Mouse (Mus musculus): ENCODE measurements at regions not wholly inside any gene's neighbourhood (a gene's known extent, or its start where the extent isn't known, plus 50 kb on each side); places are given as distances from the start of the nearest gene placed in this dataset.

- H3K9ac ChIP-seq: no peak overlapping the region
Measured at GRCm38 (mm10) chr14:72816847-72817246, 107.0 kb upstream of the Fndc3a start.

GRCm38 (mm10) chr14:72809138-72809537, 99.3 kb upstream of the Fndc3a start:
- 81% methylated on average over 2 of the region's 2 CpGs for WGBS
- no peak for ATAC-seq (ENCODE audit: low FRiP score, low read depth)

More at GRCm38 (mm10) chr14:72816847-72817246, 107.0 kb upstream of the Fndc3a start:
- Histone ChIP-seq H3K27me3 (no peaks in the 10 kb centered on the region), H3K27ac (replicated peaks) (0 out of 2 replicates have a peak overlapping the region, but pooled peaks have one; percentile 42), H3K4me2 (peak overlapping the region; percentile 43), H3K4me1 (replicated peaks) (peaks cover 19% of the 10 kb centered on the region), H3K9me3 (no peaks in the 10 kb centered on the region), H3K36me3 (no peaks in the 10 kb centered on the region), H3K4me3 (no peak overlapping the region)
- ATAC-seq (ENCODE audit: low FRiP score, low read depth): peak; percentile 89
- WGBS: 8% methylated on average over 10 of the region's 10 CpGs

GRCm38 (mm10) chr14:72807947-72808346, 98.1 kb upstream of the Fndc3a start:
- Histone ChIP-seq H3K4me1 (replicated peaks) (no peaks in the 10 kb centered on the region), H3K36me3 (no peaks in the 10 kb centered on the region), H3K9me3 (no peaks in the 10 kb centered on the region), H3K4me2 (no peak overlapping the region), H3K27me3 (no peaks in the 10 kb centered on the region), H3K9ac (no peak overlapping the region), H3K4me3 (no peak overlapping the region), H3K27ac (replicated peaks) (no peak overlapping the region)
- ATAC-seq (ENCODE audit: low FRiP score, low read depth): no peak
- WGBS: 88% methylated on average over 3 of the region's 3 CpGs

More at GRCm38 (mm10) chr14:72809138-72809537, 99.3 kb upstream of the Fndc3a start:
- no peaks in the 10 kb centered on the region for H3K4me1 ChIP-seq (replicated peaks)
- no peaks in the 10 kb centered on the region for H3K27me3 ChIP-seq
- H3K27ac ChIP-seq (replicated peaks): no peak overlapping the region
- no peak overlapping the region for H3K9ac ChIP-seq
- H3K4me2 ChIP-seq: no peak overlapping the region
- H3K9me3 ChIP-seq: no peaks in the 10 kb centered on the region
- H3K4me3 ChIP-seq: no peak overlapping the region
- no peaks in the 10 kb centered on the region for H3K36me3 ChIP-seq

DNA sequence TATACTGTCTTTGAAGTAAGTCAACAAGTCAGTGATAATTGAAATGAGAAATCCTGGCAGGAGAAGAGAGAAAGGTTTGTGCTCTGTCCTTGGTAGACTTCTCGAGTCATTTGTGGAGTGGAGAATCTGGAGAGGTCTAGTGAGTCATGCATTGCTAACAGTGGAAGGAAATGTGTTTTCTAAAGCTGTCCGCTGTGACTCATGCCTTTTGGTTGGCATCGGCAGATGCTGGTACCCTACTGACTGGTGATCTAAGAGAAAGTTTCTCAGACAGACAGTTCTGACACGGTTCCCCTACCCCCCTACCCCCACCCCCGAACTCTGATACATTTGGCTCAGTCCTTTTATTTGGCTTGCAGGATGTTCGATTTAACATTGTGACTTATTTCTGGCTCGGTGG, 97.5 kb upstream of the Fndc3a start:
- no peaks in the 10 kb centered on the region for H3K27me3 ChIP-seq
- H3K36me3 ChIP-seq: no peaks in the 10 kb centered on the region
- WGBS: 88% methylated on average over 7 of the region's 7 CpGs
- H3K4me2 ChIP-seq: no peak overlapping the region
- no peaks in the 10 kb centered on the region for H3K4me1 ChIP-seq (replicated peaks)
- H3K27ac ChIP-seq (replicated peaks): no peak overlapping the region
- no peak for ATAC-seq (ENCODE audit: low FRiP score, low read depth)
- no peaks in the 10 kb centered on the region for H3K9me3 ChIP-seq
- no peak overlapping the region for H3K4me3 ChIP-seq
- no peak overlapping the region for H3K9ac ChIP-seq

DNA sequence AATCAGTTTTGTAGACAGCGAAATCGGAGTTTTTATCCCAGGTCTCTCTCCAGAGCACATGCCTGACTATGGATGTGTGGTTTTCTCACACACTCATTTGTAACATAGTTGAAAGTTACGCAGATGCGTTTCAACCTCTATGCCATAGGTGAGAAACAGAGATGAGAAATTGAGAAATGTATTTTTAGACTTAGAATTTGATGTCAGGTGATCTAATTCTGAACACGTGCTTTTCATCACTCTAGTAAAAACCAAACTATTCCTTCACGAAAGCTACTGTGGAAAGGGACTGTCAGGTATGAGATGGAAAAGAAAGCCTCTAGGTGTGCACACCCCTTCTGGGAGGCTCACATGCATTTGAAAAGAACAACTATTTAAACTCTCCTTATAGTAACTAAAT, 96.8 kb upstream of the Fndc3a start:
- H3K4me3 ChIP-seq: no peak overlapping the region
- ATAC-seq (ENCODE audit: low FRiP score, low read depth): no peak
- H3K9ac ChIP-seq: no peak overlapping the region
- H3K36me3 ChIP-seq: no peaks in the 10 kb centered on the region
- WGBS: 96% methylated on average over 6 of the region's 6 CpGs
- no peaks in the 10 kb centered on the region for H3K4me1 ChIP-seq (replicated peaks)
- no peak overlapping the region for H3K4me2 ChIP-seq
- H3K27me3 ChIP-seq: no peaks in the 10 kb centered on the region
- H3K9me3 ChIP-seq: no peaks in the 10 kb centered on the region
- H3K27ac ChIP-seq (replicated peaks): no peak overlapping the region

DNA sequence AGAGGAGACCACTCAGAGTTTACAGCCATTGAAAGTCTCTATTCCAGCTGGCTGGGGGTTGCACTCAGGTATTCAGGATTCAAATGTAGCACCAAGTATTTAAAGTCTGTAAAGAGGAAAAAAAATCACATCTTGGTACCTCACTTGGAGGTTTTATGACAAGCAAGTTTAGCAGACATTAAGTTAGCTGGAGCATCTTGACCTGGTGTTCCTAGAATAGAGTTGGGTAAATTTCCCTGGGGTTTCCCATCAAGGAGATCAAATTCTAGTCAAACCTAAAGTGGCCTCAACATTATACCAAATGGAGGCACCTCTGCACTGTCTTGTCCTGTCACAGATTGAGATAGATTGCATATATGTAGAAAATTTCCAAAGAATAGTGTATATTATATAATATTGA, 93.8 kb upstream of the Fndc3a start:
- no peak overlapping the region for H3K9ac ChIP-seq
- no peak overlapping the region for H3K27ac ChIP-seq (replicated peaks)

DNA sequence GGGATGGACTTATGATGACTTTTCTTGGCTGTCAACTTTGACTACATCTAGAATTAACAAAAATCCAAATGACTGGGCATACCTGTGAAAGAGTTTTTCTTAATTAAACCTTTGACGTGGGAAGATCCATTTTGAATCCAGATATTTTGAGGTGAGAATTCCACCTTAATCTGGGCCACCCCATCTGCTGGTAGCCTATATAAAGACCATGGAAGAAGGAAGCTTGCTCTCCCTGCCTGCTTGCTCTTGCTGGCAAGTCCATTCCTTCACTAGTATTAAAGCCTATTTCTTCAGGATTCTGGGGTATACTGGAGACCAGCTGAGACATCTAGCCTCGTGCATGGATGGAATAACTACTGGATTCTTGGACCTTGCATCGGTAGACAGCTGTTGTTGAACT, 80.9 kb upstream of the Fndc3a start:
- no peak for ATAC-seq (ENCODE audit: low FRiP score, low read depth)
- Histone ChIP-seq H3K9me3 (no peaks in the 10 kb centered on the region), H3K4me1 (replicated peaks) (no peaks in the 10 kb centered on the region), H3K36me3 (no peaks in the 10 kb centered on the region), H3K27ac (replicated peaks) (no peak overlapping the region), H3K4me2 (no peak overlapping the region), H3K4me3 (no peak overlapping the region), H3K9ac (no peak overlapping the region), H3K27me3 (no peaks in the 10 kb centered on the region)
- WGBS: 82% methylated on average over 3 of the region's 3 CpGs

More for the DNA sequence above, 93.8 kb upstream of the Fndc3a start:
- Histone ChIP-seq H3K9me3 (no peaks in the 10 kb centered on the region), H3K4me3 (no peak overlapping the region), H3K27me3 (no peaks in the 10 kb centered on the region), H3K4me2 (no peak overlapping the region), H3K4me1 (replicated peaks) (no peaks in the 10 kb centered on the region), H3K36me3 (no peaks in the 10 kb centered on the region)
- no peak for ATAC-seq (ENCODE audit: low FRiP score, low read depth)

DNA sequence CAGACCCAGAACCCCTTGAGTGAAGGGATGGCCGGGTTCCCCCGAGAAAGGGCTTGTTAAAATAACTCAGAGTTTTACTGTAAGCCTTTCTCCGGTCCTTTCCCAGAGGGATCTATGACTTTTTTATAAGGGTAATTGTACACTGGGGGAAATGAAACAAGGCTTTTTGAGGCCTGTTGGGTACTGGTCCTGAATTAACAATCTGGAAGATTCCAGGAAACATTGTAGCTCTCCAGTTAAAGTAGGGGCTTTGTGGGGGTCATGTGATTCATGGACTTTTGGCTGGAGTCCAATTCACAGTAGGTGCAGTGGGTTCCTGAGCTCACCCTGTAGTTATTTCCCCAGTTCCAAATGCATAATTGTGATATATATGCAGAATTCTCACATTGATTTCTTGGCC, 77.1 kb upstream of the Fndc3a start:
- no peak overlapping the region for H3K4me2 ChIP-seq
- no peaks in the 10 kb centered on the region for H3K4me1 ChIP-seq (replicated peaks)
- H3K27ac ChIP-seq (replicated peaks): no peak overlapping the region
- H3K9ac ChIP-seq: no peak overlapping the region
- H3K27me3 ChIP-seq: no peaks in the 10 kb centered on the region
- H3K4me3 ChIP-seq: no peak overlapping the region
- H3K36me3 ChIP-seq: no peaks in the 10 kb centered on the region
- 85% methylated on average over 3 of the region's 3 CpGs for WGBS
- H3K9me3 ChIP-seq: no peaks in the 10 kb centered on the region
- ATAC-seq (ENCODE audit: low FRiP score, low read depth): no peak

DNA sequence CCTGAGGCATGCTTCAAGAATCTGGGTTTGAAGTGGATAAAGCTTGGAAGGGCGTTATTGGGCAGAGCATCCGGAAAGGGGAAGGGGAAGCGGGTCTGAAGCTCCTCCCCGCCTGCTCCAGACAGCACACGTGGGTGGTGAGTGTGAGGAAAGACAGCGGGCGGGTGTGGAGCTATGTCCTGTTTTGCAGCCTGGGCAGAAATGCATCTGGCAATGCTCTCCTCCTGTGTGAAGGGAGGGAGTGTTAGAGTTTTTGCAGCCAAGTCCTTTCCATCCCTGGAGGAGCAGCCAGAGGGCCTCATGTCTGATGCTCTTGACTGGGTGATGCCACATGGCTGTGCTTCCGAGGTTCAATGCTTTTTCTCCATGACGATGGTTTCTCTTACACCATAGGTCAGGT, 73.4 kb upstream of the Fndc3a start:
- Histone ChIP-seq H3K36me3 (no peaks in the 10 kb centered on the region), H3K4me2 (no peak overlapping the region), H3K27me3 (no peaks in the 10 kb centered on the region), H3K4me1 (replicated peaks) (no peaks in the 10 kb centered on the region), H3K4me3 (no peak overlapping the region), H3K9me3 (no peaks in the 10 kb centered on the region), H3K9ac (no peak overlapping the region), H3K27ac (replicated peaks) (no peak overlapping the region)
- no peak for ATAC-seq (ENCODE audit: low FRiP score, low read depth)
- 72% methylated on average over 9 of the region's 9 CpGs for WGBS

- H3K27ac ChIP-seq (replicated peaks): no peak overlapping the region
- H3K4me2 ChIP-seq: no peak overlapping the region
- H3K27me3 ChIP-seq: no peaks in the 10 kb centered on the region
- no peak overlapping the region for H3K9ac ChIP-seq
- no peak overlapping the region for H3K4me3 ChIP-seq
- H3K9me3 ChIP-seq: no peaks in the 10 kb centered on the region
- ATAC-seq (ENCODE audit: low FRiP score, low read depth): no peak
- no peaks in the 10 kb centered on the region for H3K36me3 ChIP-seq
- WGBS: 58% methylated on average over 4 of the region's 4 CpGs
- no peaks in the 10 kb centered on the region for H3K4me1 ChIP-seq (replicated peaks)
Measured at GRCm38 (mm10) chr14:72779446-72779845, 69.6 kb upstream of the Fndc3a start.

- no peak overlapping the region for H3K4me2 ChIP-seq
- no peaks in the 10 kb centered on the region for H3K9me3 ChIP-seq
- H3K27me3 ChIP-seq: no peaks in the 10 kb centered on the region
- H3K4me1 ChIP-seq (replicated peaks): no peaks in the 10 kb centered on the region
- ATAC-seq (ENCODE audit: low FRiP score, low read depth): no peak
- no peak overlapping the region for H3K4me3 ChIP-seq
- no peak overlapping the region for H3K9ac ChIP-seq
- H3K36me3 ChIP-seq: no peaks in the 10 kb centered on the region
- no peak overlapping the region for H3K27ac ChIP-seq (replicated peaks)
- WGBS: 74% methylated on average over 6 of the region's 6 CpGs
Measured at GRCm38 (mm10) chr14:72778756-72779155, 69.0 kb upstream of the Fndc3a start.

GRCm38 (mm10) chr14:72777927-72778560, 68.2 kb upstream of the Fndc3a start:
- Histone ChIP-seq H3K4me1 (replicated peaks) (no peaks in the 10 kb centered on the region), H3K4me2 (no peak overlapping the region), H3K27ac (replicated peaks) (no peak overlapping the region), H3K9ac (no peak overlapping the region), H3K9me3 (no peaks in the 10 kb centered on the region), H3K36me3 (no peaks in the 10 kb centered on the region), H3K4me3 (no peak overlapping the region), H3K27me3 (no peaks in the 10 kb centered on the region)
- WGBS: 86% methylated on average over 6 of the region's 6 CpGs
- ATAC-seq (ENCODE audit: low FRiP score, low read depth): no peak

DNA sequence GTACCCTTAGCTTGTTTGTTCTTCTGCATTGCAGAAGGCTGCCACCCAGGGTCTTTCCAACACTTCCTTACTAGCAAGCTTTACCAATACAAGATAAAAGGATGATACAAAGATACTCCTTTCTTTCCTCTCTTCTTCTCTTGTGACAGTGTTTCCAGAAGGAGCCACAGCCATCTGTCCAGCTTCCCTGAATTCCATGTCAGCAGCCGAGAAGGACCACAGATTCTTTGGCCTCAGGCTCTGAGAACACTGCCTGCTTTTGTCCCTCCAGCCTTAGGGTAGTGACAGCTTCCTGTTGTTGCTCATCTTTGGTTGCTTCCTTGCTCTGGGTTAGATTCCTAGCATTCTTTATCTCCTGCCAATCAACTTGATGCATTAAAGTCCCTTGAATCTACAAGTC, 60.4 kb upstream of the Fndc3a start:
- no peaks in the 10 kb centered on the region for H3K27me3 ChIP-seq

More for the DNA sequence above, 60.4 kb upstream of the Fndc3a start:
- Histone ChIP-seq H3K36me3 (no peaks in the 10 kb centered on the region), H3K27ac (replicated peaks) (no peak overlapping the region), H3K4me3 (no peak overlapping the region), H3K9ac (no peak overlapping the region), H3K9me3 (0 out of 2 replicates have a peak, but pooled peaks cover 4% of the 10 kb centered on the region), H3K4me2 (no peak overlapping the region), H3K4me1 (replicated peaks) (no peaks in the 10 kb centered on the region)
- ATAC-seq (ENCODE audit: low FRiP score, low read depth): no peak
- 63% methylated on average over 1 of the region's 1 CpGs for WGBS
